Mouse (Mus musculus) myocyte (in vitro differentiated cells): Measurements from ENCODE around the gene Auts2.

ENCODE experiments used
- MAX ChIP-seq: IDR thresholded peaks from one replicate; pipeline ENCODE4 v1.6.1; 2011; ENCODE audit warnings: low read depth, mild to moderate bottlenecking, control low read depth
- POLR2A ChIP-seq: IDR thresholded peaks from one replicate; pipeline ENCODE4 v1.6.1; 2011; ENCODE audit warnings: low read depth, mild to moderate bottlenecking, control low read depth, moderate library complexity; ENCODE audit not compliant: insufficient read length

- TF ChIP-seq POLR2A (no peak), MAX (no peak)
These were observed 356.9 kb downstream of the Auts2 start for GRCm38 (mm10) chr5:132186221-132186620.
